Mouse (Mus musculus) right cerebral cortex, adult 2 months (tissue): Measurements from ENCODE around the gene Cntd1.
"Not testable (repeated sequence)": the region's sequence is repeated elsewhere in the genome, so short reads cannot be mapped to it uniquely, and the experiment has no call there.

ENCODE experiments used
- DNase-seq, 2 experiments: peaks; one replicate each; pipeline ENCODE4 v3.0.0; 2021 to 2022; ENCODE audit warnings: low spot score in 2 of 2

The Cntd1 gene

DNA sequence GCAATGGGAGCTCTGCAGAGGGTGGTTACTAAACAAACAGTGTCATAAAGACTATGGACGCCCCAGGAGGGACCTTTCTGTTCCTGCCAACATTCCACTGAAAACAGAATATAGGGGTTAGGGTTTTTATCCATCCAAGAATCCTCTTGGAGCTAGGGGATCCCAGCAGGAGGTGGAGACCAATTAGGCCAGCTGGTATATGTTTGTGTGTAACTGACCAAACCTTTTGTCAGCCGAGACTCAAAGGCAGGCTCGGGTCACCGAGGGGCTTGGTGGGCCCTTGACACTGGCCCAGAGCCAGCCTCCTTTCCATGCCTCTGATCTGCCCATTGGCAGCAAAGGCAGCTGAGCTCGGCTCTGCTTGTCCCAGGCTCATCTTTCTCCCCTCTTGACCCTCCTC lies 4.1 kb downstream of the Cntd1 start:
- DNase-seq, result no peak

DNA sequence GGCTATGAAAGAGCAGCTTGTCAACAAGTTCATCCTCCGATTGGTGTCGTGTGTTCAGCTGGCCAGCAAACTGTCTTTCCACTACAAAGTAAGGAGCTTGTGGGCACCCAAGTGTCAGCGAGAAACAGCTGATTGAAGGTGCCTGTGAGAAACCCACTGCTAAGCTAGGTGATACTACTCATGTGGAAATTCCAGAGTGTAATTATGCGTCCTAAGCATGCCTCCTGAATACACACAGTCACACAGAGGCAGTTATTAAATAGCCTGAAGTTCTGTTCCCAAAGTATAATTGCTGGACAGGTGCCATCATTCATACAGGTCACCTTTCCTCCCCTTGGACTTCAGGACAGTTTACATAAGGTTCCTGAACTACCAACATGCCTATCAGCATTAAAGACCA lies 5.0 kb downstream of the Cntd1 start:
- no peak for DNase-seq

DNA sequence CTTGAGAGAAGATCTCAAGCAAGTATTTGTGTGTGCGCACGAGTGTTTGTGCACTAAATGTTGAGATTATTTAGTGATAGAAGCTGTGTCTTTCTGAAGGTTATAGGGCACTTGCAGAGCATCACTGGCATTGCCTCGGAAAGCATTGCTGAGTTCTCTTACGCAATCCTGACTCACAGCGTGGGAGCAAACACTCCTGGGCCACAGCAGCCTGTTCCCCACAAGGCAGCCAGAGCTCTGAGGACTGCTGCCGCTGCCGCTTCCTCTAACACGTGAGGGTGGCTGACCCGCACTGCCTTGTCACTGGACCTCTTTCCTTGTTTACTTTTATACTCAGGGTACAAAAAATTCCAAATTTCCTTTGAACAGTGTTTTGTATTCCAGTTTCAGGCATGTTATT lies 8.5 kb downstream of the Cntd1 start:
- DNase-seq, result no peak

DNA sequence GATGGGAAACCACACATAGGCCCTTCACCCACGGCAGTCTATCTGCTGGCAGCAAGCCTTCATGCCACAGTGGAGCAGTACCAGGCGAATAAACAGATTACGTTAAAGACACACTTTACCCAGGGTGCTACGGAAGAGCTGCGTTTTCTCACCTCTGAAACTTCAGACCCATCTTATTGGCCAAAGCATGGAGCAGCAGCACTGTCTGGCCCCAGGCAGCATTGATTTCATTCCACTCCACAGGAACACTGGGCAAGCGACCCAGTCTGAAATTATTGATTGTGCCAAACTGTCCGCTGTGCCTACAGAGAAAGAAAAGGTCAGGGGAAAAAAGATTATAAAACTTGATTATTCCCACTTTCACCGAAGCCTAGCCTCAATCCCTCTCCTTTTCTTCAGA lies 12.4 kb downstream of the Cntd1 start:
- no peak for DNase-seq

DNA sequence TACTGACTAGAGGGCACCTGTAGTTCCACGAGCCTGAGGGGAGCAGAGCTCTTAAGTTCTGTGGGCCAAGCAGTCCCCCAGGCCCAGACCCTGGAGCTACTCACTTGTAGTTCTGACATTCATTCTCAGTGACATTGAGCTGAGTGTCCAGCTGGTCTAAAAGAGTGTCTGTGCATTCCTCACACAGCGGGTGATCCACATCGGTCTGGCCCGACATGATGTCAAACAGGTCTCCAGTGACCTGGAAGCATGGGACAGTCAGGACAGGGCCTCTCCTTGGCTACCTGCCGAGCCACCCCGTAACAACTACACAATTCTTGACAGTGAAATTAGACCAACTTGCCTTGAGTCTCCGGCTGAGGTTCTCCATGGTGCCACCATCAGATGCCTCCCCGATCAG lies 16.4 kb downstream of the Cntd1 start:
- no peak for DNase-seq

DNA sequence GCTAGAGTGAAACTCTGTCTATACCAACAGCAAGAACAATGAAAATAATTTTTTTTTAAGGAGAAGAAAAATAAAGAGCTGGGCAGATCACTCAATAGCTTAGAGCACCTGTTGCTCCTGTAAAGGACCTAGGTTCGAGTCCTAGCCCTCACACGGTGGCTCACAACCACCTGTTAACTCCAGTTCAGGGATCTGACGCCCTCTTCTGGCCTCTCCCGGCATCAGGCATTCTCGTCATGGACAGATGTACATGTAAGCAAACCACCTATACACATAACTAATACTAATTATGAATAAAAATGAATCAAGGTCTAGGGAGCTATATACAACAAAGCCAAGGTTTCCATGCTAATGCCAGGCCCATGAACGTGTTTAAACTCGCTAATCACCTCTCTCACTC lies 22.1 kb downstream of the Cntd1 start:
- DNase-seq, result no peak

DNA sequence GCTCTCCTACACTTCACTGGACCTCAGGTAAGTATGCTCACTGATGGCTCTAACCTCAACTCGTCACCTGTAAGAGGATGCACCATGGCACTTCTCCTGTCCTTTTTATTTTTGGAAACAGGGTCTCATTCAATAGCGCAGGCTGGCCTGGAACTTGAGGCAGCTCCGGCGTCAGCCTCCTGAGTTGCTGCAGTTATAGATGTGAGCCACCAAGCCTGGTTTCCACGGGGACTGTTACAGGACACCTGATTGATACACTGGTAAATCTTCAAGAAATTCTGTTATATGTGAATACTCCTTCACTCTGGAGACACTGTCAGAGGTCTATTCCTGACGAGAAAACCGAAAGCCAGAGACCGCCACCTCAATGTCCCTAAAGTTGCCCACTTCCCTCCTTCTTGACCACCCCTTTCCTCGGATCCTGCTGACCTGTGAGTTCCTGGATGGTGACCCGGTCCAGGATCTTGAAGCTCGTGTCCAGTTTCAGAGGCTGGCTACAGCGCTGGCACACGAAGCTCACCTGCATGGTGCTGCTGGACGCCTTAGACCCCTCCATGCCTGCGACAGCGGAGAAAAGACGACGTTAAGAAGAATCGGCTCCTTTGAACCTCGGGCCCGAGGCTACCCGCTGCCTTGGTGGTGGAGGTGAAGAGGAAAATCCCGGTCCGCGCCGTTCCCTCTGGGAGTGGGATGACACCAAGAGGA lies 22.6 kb downstream of the Cntd1 start:
- DNase-seq, result no peak

DNA sequence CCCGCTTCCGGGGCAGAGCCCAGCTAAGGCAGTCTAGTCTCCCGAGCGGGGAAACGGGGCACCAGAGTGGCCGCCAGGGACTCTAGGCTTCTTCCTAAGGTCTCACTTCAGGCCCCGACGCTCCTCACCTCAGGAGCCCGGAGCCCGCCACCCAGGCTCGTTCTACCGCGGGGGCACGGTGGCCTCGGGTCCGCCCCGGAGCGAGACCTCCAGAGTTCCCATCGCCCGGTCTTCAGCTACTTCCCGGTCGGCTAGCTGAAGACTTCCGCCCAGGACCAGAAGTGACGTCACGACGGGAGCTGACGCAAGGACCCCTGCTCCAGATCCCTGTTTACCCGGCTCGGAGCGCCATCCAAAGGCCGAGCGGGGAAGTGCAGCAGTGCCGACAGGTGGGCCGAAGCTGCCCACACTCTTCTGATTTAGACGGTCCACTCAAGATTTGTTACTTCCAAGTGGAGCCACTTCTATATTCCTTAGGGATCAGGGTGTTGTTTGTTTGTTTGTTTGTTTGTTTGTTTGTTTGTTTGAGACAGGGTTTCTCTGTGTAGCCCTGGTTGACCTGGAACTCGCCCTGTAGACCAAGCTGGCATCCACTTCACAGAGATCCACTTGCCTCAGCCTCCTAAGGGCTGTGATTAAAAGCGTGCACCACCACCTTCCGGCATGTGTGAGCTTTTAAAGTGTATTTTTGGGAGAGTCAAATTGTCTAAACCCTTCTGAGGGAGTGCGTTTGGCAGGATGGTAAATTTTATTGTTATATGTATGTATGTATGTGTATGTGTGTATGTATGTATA lies 23.4 kb downstream of the Cntd1 start, which contains the start of gene Becn1:
Becn1 (minus strand) TSS at position 283 of the 795 bp plus-strand sequence.
- peak; percentile 97 to 98 for DNase-seq

DNA sequence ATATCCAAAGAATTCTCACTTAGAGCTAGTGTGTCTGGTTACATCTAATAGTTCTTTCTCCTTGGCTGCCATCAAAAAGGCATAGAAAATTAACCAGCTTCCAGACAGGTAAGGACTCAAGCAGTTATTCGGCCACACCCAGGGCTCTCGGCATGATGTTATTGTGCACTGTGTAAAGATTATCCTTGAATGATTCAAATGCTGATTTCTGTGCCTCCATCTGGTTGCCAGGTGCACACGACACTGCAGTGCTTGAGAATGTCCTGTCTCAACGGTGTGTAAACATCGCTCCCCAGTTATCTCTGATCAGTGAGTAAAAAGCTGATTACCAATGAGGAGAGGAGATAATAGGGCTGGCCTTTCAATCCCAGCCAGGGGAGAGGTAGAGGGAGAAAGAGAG lies 28.9 kb downstream of the Cntd1 start:
- no peak for DNase-seq

DNA sequence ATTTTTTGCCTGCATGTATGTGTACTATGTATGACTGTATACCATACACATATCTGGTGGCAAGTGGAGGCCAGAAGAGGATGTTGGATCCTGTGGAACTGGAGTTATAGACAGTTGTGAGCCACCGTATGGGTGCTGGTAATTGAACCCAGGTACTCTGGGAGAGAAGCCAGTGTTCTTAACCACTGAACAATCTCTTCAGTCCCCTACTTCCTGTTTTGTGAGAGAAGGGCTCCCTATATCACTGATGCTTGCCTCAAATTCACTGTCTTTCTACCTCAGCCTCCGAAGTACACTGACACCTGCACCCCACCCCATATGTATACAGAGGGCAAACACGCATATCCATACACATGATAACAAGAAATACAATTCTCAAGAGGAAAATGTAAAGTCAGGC lies 32.3 kb downstream of the Cntd1 start:
- DNase-seq, result no peak

DNA sequence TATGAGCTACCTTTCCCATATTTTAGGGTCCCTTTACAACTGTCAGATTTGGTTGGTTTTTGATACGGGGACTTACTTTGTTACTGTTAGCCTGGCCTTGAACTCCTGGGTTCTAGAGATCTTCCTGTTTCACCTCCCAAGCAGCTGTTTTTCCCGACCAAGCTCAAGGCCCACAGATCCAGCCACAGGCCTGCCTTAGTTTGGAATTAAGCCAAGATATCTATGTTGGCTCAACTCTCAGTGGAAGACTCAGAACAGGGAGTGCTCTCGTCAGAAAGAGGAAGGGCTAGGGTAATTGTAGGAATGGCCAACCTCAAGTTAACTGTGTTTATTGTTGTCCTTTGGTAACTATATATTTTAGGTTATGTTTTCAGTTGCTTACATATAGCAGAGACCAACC lies 33.3 kb downstream of the Cntd1 start:
- DNase-seq, result no peak

DNA sequence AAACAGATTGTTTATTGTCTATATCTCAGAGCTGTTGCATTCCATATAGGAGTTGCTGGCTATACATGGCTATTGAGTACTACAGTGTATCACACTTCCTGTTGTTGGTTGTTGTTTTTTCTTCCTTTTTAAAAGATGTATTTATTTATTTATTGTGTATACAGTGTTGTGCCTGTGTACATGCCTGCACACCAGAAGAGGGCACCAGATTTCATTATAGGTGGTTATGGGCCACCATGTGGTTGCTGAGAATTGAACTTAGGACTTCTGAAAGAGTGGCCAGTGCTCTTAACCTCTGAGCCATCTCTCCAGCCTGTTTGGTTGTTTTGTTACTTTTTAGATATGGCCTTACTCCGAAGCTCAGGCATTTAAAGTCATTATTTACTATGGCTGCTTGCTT lies 35.8 kb downstream of the Cntd1 start:
- DNase-seq, result no peak

DNA sequence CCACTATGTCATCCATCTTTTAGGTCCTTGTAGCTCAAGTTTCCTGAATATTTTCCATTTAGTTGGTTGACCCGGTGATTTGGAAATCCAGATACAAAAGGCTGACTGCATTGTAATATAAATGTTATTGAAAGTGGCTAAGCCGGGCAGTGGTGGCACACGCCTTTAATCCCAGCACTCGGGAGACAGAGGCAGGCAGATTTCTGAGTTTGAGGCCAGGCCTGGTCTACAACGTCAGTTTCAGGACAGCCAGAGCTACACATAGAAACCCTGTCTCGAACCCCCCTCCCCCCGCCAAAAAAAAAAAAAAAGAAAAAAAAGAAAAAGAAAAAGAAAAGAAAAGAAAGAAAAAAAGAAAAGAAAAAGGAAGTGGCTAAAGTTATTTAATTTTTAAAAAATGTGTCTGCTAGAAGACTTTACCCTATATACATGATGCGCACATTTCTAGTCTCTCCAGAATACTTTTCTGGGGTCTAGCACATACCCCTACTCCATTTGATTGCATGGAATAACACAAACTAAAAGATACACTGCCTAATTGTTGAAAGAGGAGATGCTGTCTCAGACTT lies 36.4 kb downstream of the Cntd1 start:
- DNase-seq, result no peak

DNA sequence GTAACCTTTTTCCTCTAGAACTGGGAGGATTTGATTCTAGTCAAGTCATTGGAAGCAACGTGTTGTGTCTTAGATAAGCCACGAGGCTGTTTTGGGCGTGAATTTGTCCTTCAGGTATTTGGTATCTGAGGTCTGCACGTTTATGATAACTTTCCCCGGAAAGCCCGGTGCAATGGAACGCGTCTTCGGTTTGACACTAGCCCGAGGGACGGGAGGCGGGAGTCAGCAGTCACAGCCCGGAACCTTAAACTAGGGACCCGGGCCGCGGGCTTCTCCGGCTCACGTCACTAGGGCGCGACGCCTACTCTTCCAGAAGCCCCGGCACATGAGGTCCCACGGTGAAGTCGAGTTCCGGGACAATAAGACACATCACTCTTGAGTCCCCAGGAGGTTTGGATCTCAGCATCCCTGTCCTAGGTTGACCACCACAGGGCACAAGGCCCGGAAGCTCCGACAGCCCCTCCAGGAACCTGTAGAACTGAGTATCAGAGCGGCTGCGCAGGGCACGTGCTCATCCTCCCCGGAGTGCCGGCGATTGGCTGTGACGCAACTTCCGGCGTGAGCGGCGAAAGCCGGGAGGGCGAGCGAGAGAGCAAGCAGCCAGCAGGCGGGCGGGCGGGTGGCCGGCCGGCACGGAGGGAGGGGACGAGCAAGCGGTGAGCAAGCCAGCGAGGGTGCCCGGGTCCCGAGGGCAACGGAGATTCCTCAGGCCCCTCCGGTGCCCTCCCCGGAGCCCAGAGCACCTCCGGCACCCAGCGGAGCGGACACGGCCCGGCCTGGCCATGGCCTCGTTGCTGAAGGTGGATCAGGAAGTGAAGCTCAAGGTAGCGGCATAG lies 37.1 kb downstream of the Cntd1 start, which contains the start of gene Psme3:
Psme3 (plus strand) TSS at position 549 of the 836 bp plus-strand sequence.
- DNase-seq, result peak; percentile 94 to 97

DNA sequence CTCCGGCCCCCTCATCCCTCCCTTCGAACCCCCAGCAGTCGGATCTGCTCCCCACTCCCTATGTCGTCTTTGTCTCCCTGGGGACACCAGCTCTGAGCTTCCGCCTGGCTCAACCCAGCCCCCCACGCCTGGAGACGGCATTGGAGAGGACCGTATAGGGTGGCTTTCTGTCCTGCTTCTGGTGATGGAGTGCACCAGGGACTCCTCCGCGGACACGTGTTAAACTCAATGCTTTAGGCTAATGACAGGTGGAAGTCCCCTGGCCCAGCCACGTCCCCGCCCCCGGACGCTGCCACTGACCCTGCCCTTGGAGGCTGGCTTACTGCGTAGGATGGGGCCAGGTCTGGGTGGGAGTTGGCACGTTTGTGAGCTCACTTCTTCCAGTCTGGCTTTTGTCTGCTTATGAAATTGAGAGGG lies 37.7 kb downstream of the Cntd1 start:
- DNase-seq, result no peak

DNA sequence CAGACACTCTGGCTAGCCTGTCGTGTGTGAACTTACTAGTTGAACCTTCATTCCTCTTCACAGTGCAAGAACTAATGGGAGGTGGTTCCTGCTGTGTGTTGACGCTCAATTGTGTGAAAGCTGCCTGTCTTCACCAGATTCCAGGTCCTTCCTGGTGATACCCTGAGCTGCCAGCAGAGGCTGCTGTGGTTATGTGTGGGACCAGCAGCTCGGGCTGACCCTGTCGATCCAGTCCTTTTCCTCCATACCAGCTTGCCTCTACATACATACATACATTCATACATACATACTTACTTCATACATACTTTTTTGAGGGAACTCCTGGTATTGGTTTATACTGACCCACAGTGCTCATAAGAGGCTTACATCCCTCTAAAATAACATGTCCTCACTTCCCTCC lies 44.8 kb downstream of the Cntd1 start:
- DNase-seq, result peak; percentile 79 to 81

DNA sequence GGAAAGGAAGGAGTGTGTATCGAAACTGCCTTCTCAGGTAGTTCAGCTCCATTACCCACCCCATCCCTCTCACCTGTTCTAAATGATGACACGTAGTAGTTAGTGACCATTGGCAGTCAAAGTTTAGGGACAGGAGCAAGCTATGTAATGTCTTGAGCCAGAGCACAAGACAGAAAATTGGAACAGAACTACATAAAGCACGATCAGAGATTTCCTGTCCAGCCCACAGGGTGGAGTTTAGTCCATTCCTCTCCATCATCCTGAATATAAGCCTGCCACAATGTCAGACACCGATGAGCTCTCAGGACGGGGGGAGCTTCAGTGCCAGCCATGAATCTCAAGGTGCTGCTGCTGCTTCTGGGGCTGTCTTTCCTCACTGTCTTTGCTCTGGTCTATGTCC lies 46.0 kb downstream of the Cntd1 start, which contains the start of gene Aoc2:
Aoc2 (plus strand) TSS at position 301 of the 400 bp plus-strand sequence.
- no peak for DNase-seq

DNA sequence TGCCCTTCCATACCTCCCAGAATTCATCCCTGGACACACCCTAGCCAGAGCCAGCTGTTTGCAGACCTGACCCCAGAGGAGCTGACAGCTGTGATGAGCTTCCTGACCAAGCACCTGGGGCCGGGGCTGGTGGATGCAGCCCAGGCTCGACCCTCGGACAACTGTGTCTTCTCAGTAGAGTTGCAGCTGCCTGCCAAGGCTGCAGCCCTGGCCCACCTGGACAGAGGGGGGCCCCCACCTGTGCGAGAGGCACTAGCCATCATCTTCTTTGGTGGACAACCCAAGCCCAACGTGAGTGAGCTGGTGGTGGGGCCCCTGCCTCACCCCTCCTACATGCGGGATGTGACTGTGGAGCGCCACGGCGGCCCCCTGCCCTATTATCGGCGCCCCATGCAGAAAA lies 46.4 kb downstream of the Cntd1 start:
- DNase-seq, result not testable (repeated sequence)

DNA sequence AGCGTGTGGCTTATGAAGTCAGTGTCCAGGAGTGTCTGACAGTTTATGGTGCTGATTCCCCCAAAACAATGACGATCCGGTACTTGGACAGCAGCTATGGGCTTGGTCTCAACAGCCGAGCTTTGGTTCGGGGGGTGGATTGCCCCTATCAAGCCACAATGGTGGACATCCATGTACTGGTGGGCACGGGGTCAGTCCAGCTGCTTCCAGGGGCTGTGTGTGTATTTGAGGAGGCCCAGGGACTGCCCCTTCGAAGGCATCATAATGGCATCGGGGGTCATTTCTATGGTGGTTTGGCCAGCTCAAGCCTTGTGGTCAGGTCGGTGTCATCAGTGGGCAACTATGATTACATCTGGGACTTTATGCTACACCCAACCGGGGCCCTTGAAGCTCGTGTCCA lies 47.3 kb downstream of the Cntd1 start:
- no peak for DNase-seq

DNA sequence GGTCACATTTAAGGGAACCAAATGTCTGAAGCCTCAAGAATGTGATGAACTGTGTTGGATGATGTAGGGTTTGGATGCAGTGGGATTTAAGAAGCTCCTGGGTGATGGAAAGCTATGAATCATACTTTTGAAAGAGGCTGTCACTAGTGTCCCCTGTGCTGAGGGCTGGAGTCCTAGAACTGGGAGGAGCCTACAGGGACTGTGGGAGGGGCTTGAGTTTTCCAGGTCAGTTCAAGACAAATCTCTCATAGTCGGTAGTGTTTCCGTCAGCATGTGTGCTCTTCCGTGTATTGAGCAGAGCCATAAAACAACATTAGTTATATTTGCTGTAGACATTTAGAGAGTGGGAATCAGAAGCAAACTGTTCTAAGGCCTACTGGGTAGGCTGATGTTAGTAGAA lies 48.5 kb downstream of the Cntd1 start:
- no peak for DNase-seq

DNA sequence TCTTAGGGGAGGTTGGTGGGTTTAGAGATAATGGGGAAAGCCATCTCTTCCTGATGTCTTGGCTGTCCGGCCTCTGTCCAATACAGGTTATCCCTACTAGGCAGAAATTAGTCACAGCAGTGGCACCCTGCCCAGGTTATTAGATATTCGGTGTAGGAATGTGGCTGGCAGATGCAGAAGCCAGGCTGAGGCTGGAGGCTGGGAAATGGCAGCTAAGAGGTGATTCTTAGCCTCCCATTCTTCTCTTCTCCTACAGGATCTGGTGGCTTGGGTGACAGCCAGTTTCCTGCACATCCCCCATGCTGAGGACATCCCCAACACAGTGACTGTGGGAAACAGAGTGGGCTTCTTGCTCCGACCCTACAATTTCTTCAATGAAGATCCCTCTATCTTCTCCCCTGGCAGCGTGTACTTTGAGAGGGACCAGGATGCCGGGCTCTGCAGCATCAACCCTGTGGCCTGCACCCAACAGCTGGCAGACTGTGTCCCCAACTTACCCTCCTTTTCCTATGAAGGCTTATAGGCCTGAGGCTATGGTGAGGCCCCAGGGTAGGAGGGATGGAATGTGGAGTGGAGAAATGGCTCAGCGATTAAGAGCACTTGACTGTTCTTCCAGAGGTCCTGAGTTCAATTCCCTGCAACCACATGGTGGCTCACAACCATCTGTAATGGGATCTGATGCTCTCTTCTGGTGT lies 50.3 kb downstream of the Cntd1 start:
- peak; percentile 39 for DNase-seq
